Mouse (Mus musculus): ENCODE data around the gene Hist1h1c. TPM values are rescaled to one million over a fixed set of nuclear protein-coding genes. Genes with fewer than 3 reads are reported as not detected.
"Not testable (repeated sequence)": the region's sequence is repeated elsewhere in the genome, so short reads cannot be mapped to it uniquely, and the experiment has no call there.

The Hist1h1c gene
- total RNA-seq, 2 experiments from 2014 or later = 110 to 791 TPM

DNA sequence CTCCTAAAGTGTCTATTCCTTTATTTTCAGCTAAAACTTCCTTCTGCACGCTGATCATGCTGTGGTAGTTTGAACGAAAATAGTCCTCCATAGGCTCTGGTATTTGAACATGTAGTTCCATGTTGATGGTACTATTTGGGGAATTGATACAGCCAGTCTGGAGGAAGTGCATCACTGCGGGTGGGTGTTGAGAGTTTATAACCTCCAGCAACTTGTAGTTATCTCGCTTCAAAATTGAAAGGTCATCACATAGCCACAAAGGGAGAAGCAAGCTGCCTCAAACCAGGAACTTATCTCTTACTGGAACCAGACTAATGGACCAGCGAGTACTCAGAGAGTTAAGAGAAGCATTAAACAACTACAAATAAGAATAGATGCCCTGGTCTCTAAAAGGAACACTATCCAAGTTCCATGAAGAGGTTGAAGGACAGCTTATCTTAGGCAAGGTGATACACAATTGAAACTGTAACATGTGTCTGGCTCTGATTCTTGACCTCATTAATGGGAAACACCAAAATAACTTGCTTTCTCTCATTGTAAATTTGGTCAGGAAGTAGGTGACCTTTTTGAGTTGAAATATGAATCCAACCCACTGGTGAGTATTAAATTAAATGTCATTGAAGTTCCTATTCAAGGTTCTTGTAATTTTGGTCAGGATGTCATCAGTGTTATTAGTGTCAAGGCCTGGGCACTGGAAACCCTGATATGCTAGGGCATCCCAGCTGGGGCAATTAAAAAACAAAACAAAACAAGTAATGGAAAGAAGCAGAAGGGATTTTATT is 22.2 kb upstream of the Hist1h1c start:
- peak; percentile 38 for ATAC-seq (replicated peaks; ENCODE audit: poor library complexity)

GRCm38 (mm10) chr13:23717176-23717575 is 21.4 kb upstream of the Hist1h1c start:
- ATAC-seq (replicated peaks; ENCODE audit: poor library complexity) = no peak

- not testable (repeated sequence) for ATAC-seq (replicated peaks; ENCODE audit: poor library complexity)
Measured at GRCm38 (mm10) chr13:23717593-23718245, 20.9 kb upstream of the Hist1h1c start.

- peak; percentile 59 for ATAC-seq (replicated peaks; ENCODE audit: poor library complexity)
Measured at GRCm38 (mm10) chr13:23724239-23724638, 14.4 kb upstream of the Hist1h1c start.

DNA sequence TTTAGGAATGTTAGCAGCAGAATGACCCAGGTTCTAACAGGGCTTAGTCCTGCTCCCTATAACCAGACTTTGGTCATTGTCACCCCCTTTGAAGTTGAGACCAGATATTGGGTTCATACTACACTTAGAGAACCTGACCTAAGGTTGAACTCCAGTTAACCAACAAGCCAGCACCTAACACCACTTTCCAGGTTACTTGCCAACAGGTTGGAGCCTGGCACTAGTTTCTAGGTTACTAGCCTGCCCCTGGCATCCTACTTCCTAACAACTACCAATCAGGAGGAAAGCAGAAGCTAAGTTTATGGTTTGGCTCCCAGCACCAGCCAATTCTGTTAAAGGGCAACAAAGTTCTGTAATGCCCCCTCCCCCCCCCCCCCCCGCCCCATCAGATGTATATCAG is 13.4 kb upstream of the Hist1h1c start:
- ATAC-seq (replicated peaks; ENCODE audit: poor library complexity) = no peak

DNA sequence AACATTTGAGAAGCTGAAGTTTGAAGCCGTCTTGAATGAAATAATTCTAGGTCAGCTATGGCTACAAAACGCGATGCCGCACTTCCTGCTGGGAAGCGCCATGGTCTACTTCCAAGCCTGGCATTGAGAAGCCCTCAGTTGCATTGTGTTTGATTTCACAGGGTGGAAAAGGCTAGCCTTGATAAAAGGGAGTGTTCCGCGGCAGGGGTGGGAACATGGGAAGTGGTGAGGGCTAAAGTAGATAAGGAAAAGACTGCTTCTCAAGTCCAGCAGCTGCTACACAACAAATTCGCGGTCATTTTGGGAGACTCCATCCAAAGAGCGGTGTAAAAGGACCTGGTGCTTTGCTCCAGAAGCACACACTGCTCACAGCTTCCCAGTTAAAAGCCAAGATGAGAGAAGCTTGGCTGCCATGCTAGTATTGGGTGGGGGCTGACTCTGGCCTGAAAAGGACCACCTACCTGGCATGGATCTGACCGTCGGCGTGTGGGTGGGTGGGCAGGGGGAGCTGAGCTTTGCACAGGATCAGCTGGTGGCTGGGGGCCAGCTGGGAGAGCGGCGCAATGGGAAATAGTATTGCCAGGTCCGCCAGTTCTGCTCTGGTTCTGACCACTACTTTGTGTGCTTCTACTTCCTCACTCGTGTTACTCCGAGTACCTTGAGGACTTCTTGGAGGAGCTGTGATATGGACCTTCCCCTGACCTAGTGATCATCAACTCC is 10.0 kb upstream of the Hist1h1c start:
- peak; percentile 20; the same call in 1 of the 2 replicates for ATAC-seq (replicated peaks; ENCODE audit: poor library complexity)

- peak; percentile 40 for ATAC-seq (replicated peaks; ENCODE audit: poor library complexity)
Measured at GRCm38 (mm10) chr13:23729192-23729525, 9.4 kb upstream of the Hist1h1c start.

- ATAC-seq (replicated peaks; ENCODE audit: poor library complexity) = no peak
Measured at GRCm38 (mm10) chr13:23729706-23730105, 8.9 kb upstream of the Hist1h1c start.

DNA sequence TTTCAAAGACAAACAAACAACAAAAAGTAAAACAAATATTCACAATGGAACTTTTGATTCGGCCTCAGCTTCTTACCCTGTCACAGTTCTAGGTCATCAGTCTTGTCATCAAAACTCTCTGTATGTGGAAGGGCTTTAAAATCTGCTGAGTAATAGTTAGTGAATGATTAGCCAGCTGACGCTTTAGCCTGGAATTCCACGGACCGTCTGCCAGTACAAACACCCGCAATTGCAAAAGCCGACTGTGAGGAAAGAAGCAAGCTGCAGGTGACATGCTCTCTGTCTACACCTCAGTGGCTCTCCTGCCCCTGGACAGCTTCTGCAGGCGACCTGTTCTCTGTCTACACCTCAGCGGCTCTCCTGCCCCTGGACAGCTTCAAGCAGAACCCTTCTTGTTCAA is 8.1 kb upstream of the Hist1h1c start:
- ATAC-seq (replicated peaks; ENCODE audit: poor library complexity) = no peak

- peak; percentile 86 for ATAC-seq (replicated peaks; ENCODE audit: poor library complexity)
Measured at GRCm38 (mm10) chr13:23732156-23732804, 6.3 kb upstream of the Hist1h1c start.

DNA sequence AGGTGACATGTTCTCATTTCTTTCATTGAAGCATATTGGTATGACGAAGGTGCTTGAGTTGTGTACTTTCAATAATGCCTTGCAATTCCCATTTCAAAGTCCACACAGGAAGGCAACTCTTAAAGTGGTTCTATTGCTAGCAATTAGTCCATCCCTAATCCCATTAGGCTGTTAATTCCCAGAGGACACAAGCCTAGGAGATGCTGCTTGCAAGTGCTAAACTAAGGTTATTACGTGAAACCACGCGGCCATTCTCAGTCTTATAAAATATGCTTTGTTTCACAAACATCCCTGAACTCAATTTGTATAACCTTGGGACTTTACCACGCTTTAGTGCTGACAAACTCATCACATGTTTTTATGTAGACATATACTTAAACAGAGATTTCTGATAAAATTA is 1.5 kb upstream of the Hist1h1c start:
- no peak for ATAC-seq (replicated peaks; ENCODE audit: poor library complexity)

DNA sequence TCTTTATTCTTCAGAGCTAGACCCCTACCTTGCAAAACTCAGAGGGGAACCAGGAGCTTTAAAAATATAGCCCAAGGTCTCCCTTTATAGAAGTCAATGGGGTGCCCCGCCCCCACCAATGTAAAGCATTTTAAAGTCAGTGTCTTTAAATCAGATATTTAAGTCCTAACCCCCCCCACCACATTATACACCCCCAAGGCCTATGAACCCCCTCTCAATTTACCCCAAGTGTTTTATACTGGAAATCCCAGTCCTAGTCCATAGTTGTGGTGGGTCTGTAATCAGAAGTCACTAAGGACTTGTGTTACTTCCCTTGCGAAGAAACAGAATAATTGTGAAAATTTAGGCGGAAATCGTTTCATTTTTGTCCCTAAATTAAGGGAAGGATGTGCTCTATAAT is 567 bp upstream of the Hist1h1c start:
- ATAC-seq (replicated peaks; ENCODE audit: poor library complexity) = no peak

DNA sequence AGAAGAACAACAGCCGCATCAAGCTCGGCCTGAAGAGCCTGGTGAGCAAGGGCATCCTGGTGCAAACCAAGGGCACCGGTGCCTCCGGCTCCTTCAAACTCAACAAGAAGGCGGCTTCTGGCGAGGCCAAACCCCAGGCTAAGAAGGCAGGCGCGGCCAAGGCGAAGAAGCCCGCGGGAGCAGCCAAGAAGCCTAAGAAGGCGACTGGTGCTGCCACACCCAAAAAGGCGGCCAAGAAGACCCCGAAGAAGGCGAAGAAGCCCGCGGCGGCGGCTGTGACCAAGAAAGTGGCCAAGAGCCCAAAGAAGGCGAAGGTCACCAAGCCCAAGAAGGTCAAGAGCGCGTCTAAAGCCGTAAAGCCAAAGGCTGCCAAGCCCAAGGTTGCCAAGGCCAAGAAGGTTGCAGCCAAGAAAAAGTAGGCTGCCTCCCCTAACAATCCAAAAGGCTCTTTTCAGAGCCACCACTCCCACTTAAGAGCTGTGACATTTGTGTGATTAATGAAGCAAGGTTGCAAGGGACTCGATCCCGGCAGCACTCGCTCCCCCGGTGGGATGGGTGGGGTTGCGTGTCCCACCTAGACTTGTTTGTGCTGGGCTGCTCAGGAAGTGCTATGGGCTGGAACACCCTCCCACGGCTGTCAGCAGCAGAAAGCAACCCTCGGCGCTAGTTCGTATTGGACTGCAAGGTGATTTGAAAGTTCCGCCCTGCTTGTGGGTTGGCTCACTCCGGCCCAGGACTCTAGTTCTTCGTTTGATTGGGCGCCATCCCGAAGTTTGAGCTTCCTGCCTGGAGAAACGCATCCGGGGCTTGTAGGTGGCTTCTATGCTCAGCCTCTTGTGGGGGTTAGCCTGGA is 687 bp downstream of the Hist1h1c start:
- peak; percentile 62 for ATAC-seq (replicated peaks; ENCODE audit: poor library complexity)

- ATAC-seq (replicated peaks; ENCODE audit: poor library complexity) = no peak
Measured at GRCm38 (mm10) chr13:23739922-23740252, 1.3 kb downstream of the Hist1h1c start.

DNA sequence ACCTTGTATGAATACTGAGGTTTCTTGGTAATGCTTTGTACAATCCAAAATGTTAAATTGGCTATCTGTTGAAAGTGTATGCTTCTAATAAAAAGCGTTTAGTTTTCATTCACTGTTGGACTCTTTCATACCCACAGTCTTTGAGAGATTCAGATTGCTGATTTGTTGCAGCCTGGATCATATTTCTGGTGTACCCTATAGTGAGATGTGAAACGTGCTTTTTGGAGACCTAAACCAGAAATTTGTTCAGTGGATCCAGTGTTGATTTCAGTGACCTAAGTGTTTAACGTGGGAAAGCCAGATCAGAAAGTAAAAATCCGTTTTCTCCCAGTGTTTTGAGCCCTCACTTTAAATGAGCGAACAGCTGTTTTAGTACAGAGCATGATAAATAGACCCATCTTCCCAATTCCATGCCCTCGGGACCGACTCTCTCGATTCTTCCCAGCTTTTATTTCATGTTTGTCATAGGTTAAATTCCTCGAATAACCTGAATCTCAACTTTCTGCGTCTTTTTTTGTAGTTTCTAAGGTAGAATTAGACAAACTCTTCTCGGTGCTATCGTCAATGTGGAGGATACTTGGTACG is 1.7 kb downstream of the Hist1h1c start:
- ATAC-seq (replicated peaks; ENCODE audit: poor library complexity) = no peak

DNA sequence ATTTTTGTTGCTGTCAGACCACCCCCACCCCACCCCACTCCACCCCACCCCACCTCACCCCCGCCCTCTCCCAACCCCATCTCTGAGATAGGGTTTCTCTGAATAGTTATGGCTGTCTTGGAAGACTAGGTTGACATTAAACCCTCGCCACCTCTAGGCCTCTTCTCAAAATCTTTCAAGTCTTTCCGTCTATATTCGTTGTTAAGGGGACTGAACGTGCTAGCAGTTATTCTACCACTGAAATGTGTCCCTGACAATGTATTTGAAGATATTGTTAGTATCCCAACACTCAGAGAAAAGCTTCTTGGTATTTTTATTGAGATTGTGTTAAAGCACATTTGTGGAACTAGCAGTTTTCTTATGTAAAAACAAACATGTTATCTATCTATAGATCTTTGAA is 2.3 kb downstream of the Hist1h1c start:
- no peak for ATAC-seq (replicated peaks; ENCODE audit: poor library complexity)

DNA sequence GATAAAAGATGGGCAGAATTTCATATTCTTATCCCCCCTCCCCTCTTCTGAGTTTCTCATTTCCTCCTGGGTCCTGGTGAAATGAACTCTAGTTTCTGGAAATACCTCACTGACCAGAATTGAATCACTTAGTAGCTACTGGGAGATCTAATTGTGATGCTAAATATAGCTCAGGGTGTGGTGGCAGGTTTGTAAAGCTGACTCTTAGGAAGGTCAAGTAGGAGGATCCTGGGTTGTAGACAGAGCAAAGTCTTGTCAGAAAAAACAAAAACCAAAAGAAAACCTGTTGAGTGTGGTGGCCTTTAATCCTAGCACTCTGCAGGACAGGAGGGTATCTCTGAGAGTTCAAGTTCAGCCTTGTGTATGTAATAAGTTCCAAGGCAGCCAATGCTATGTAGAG is 3.4 kb downstream of the Hist1h1c start:
- ATAC-seq (replicated peaks; ENCODE audit: poor library complexity) = no peak

GRCm38 (mm10) chr13:23743215-23743614 is 4.6 kb downstream of the Hist1h1c start:
- no peak for ATAC-seq (replicated peaks; ENCODE audit: poor library complexity)

- ATAC-seq (replicated peaks; ENCODE audit: poor library complexity) = no peak
Measured at GRCm38 (mm10) chr13:23743963-23744362, 5.4 kb downstream of the Hist1h1c start.

Measured in megakaryocyte progenitor cell, adult 5-6 weeks (primary cell).